Mouse (Mus musculus) ES-E14 (cell line): ENCODE measurements at regions not wholly inside any gene's neighbourhood (a gene's known extent, or its start where the extent isn't known, plus 50 kb on each side); places are given as distances from the start of the nearest gene placed in this dataset.

Experiments used
- DNase-seq: peaks from one replicate; pipeline ENCODE4 v3.0.0-alpha.2; 2013; ENCODE audit warnings: low read depth, low spot score
- H3K27ac ChIP-seq: 2 replicates; pipeline ENCODE4 v1.5.1; 2012; ENCODE audit warnings: low read depth, mild to moderate bottlenecking, low read length, moderate library complexity, mixed read lengths; ENCODE audit not compliant: poor library complexity, insufficient read depth, severe bottlenecking
- H3K36me3 ChIP-seq: 2 replicates; pipeline ENCODE4 v1.6.1; 2012; ENCODE audit warnings: mild to moderate bottlenecking, low read length, moderate library complexity, mixed read lengths; ENCODE audit not compliant: control insufficient read depth, poor library complexity, insufficient read depth, severe bottlenecking
- H3K4me1 ChIP-seq, 2 experiments: fragments of 150-350 bp in 1 of 2; sonication (generic) in 1 of 2; 2 replicates each; pipeline ENCODE4 v1.6.1; 2012; ENCODE audit warnings: low read length in 2 of 2, mild to moderate bottlenecking in 1 of 2, mixed read lengths in 1 of 2; ENCODE audit not compliant: control insufficient read depth in 2 of 2, insufficient read depth in 2 of 2, poor library complexity in 1 of 2
- H3K4me3 ChIP-seq, 2 experiments: fragments of 150-350 bp in 1 of 2; sonication (generic) in 1 of 2; 2 replicates each; pipeline ENCODE4 v1.5.1; 2012; ENCODE audit warnings: low read length in 2 of 2, low read depth in 1 of 2, mild to moderate bottlenecking in 1 of 2, mixed read lengths in 1 of 2; ENCODE audit not compliant: insufficient read depth in 1 of 2, poor library complexity in 1 of 2, severe bottlenecking in 1 of 2
- H3K9ac ChIP-seq: 2 replicates; pipeline ENCODE4 v1.6.1; 2012; ENCODE audit warnings: low read depth, mild to moderate bottlenecking, low read length, mixed read lengths; ENCODE audit not compliant: poor library complexity, insufficient read depth, severe bottlenecking
- H3K9me3 ChIP-seq: fragments of 150-350 bp; sonication (generic); 2 replicates; pipeline ENCODE4 v1.6.1; 2012; ENCODE audit warnings: low read depth, mild to moderate bottlenecking, low read length; ENCODE audit not compliant: control insufficient read depth, insufficient read depth
- CHD2 ChIP-seq: IDR thresholded peaks from 2 replicates; pipeline ENCODE4 v1.6.1; 2014; ENCODE audit warnings: mild to moderate bottlenecking, low read depth, low read length, inconsistent platforms
- HCFC1 ChIP-seq: IDR thresholded peaks from 2 replicates; pipeline ENCODE4 v1.6.1; 2012; ENCODE audit warnings: low read length, inconsistent platforms, borderline replicate concordance; ENCODE audit not compliant: insufficient read depth
- MAFK ChIP-seq: IDR thresholded peaks from 2 replicates; pipeline ENCODE4 v1.6.1; 2014; ENCODE audit warnings: mild to moderate bottlenecking, low read depth, low read length, inconsistent platforms; ENCODE audit not compliant: insufficient read depth
- ZC3H11A ChIP-seq: IDR thresholded peaks from 2 replicates; pipeline ENCODE4 v1.6.1; 2012; ENCODE audit warnings: low read depth, mild to moderate bottlenecking, inconsistent platforms, low read length, borderline replicate concordance
- ZNF384 ChIP-seq: IDR thresholded peaks from 2 replicates; pipeline ENCODE4 v1.6.1; 2012; ENCODE audit warnings: low read depth, low read length, inconsistent platforms
- in situ Hi-C, 2 experiments: fragments of 600-800 bp; cut with MboI; formaldehyde crosslinking; loops; one replicate each; pipeline ENCODE4 v1.15.1; 2025; ENCODE audit warnings: low sequenced_read_pairs in 2 of 2, inconsistent platforms in 1 of 2; ENCODE audit not compliant: unreplicated experiment in 2 of 2

GRCm38 (mm10) chr9:41895106-41895505 lies 229.0 kb downstream of the Sorl1 start:
- no peak for DNase-seq
- Histone ChIP-seq H3K9me3 (no peaks in the 10 kb centered on the region), H3K9ac (no peak overlapping the region), H3K4me1 (peaks cover 3 to 7% of the 10 kb centered on the region in 2 experiments; a peak in 2 of 4 replicates), H3K36me3 (no peaks in the 10 kb centered on the region), H3K27ac (no peak overlapping the region), H3K4me3 (no peak overlapping the region)
- no peak for TF ChIP-seq CHD2
- TF ChIP-seq ZC3H11A = no peak
- TF ChIP-seq ZNF384 = no peak
- no peak for TF ChIP-seq HCFC1
- no peak for TF ChIP-seq MAFK
- in situ Hi-C loops = no loop called here

DNA sequence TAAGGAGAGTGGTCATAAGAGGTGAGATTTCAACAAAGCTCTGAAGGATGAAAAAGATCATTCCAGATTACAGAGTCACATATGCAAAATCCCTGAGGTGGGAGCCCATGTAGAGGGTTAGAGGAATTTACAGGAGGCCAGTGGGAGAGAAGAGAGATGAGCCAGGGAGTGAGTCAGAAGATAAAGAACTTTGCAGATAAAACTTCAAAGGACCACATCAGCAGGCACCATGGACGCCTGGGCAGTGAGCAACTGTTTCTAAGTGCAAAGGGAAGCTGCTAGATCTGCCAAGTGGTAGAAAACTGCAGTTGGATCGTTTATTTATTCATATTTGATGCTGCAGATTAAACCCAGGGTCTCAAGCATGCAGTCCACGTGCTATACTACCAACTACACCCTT lies 231.3 kb downstream of the Sorl1 start:
- Histone ChIP-seq H3K4me3 (no peak overlapping the region), H3K4me1 (peaks cover 3 to 7% of the 10 kb centered on the region in 2 experiments; a peak in 2 of 4 replicates), H3K27ac (no peak overlapping the region), H3K9ac (no peak overlapping the region), H3K36me3 (no peaks in the 10 kb centered on the region), H3K9me3 (no peaks in the 10 kb centered on the region)
- TF ChIP-seq MAFK (no peak), ZC3H11A (no peak), CHD2 (no peak), ZNF384 (no peak), HCFC1 (no peak)
- in situ Hi-C loops = no loop called here
- no peak for DNase-seq

- in situ Hi-C loops = no loop called here
These were observed 232.9 kb downstream of the Sorl1 start for GRCm38 (mm10) chr9:41891206-41891605.

GRCm38 (mm10) chr9:41890273-41891141 lies 233.6 kb downstream of the Sorl1 start:
- no peak for TF ChIP-seq CHD2
- no peak for TF ChIP-seq MAFK
- TF ChIP-seq ZC3H11A = no peak
- TF ChIP-seq ZNF384 = no peak
- no peak for TF ChIP-seq HCFC1
- Histone ChIP-seq H3K4me1 (peaks cover 3 to 7% of the 10 kb centered on the region in 2 experiments; a peak in 2 of 4 replicates), H3K9me3 (no peaks in the 10 kb centered on the region), H3K36me3 (no peaks in the 10 kb centered on the region), H3K4me3 (peak overlapping the region; percentile 26 to 49; a peak in 3 of 4 replicates), H3K27ac (no peak overlapping the region), H3K9ac (peak overlapping the region; percentile 34; the same call in 1 of the 2 replicates)
- no peak for DNase-seq
- in situ Hi-C loops = no loop called here

More at GRCm38 (mm10) chr9:41891206-41891605, 232.9 kb downstream of the Sorl1 start:
- H3K4me1 ChIP-seq = peaks cover 3 to 7% of the 10 kb centered on the region in 2 experiments; a peak in 2 of 4 replicates
- H3K9ac ChIP-seq = no peak overlapping the region
- no peaks in the 10 kb centered on the region for H3K36me3 ChIP-seq
- no peak for DNase-seq
- no peak overlapping the region for H3K27ac ChIP-seq
- no peak overlapping the region for H3K4me3 ChIP-seq
- peak; percentile 69 for TF ChIP-seq ZNF384
- no peak for TF ChIP-seq HCFC1
- no peak for TF ChIP-seq ZC3H11A
- no peaks in the 10 kb centered on the region for H3K9me3 ChIP-seq
